Mouse (Mus musculus) ovary, postnatal 36 days (tissue): Measurements from ENCODE around the gene Col18a1.

Experiments used
- DNase-seq: peaks from one replicate; pipeline ENCODE4 v3.0.0; 2022; ENCODE audit warnings: low spot score, mixed read lengths

Gene Col18a1

GRCm38 (mm10) chr10:77062393-77063010 is 103.8 kb downstream of the Col18a1 start:
- DNase-seq: peak; percentile 43

DNA sequence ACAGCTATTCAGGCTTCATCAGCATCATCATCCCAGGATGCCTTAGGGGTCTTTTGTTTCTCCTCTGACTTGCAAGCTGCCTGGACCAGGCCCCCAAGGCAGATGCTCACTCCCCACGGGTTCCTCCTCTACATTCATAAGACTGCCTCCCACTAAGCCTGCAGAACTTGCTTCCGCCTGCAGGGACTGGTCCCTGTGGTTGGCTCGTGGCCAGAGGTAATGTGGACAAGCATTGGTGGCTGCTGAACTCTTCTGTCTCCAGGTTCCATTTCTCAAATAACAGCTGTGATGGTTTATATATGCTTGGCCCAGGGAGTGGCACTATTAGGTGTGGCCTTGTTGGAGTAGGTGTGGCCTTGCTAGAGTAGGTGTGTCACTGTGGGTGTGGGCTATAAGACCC is 104.9 kb downstream of the Col18a1 start:
- no peak for DNase-seq

- DNase-seq: no peak
These were observed 109.6 kb downstream of the Col18a1 start for GRCm38 (mm10) chr10:77056768-77057167.

- DNase-seq: no peak
These were observed 117.7 kb downstream of the Col18a1 start for GRCm38 (mm10) chr10:77048606-77049005.

DNA sequence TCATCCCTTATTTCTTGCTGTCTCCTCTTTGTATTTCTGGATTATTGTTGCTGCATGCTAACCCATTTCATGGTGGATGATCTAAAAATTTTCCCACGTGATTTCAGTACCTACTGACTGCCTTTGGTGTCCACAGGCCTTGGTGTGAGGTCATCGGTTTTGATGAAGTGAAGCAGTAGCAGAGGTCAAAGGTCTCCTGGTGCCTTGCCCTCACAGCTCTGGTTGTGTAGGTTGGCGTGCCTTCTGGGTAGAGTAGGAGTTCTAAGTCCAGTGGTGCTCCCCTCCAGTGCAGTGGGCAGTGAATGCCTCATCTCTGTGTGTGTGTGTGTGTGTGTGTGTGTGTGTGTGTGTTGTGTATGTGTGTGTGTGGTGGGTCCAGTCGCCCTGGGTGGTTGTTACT is 118.2 kb downstream of the Col18a1 start:
- DNase-seq: no peak

GRCm38 (mm10) chr10:77038579-77039174 is 127.7 kb downstream of the Col18a1 start:
- DNase-seq: no peak

GRCm38 (mm10) chr10:77035487-77035886 is 130.9 kb downstream of the Col18a1 start:
- DNase-seq: no peak

DNA sequence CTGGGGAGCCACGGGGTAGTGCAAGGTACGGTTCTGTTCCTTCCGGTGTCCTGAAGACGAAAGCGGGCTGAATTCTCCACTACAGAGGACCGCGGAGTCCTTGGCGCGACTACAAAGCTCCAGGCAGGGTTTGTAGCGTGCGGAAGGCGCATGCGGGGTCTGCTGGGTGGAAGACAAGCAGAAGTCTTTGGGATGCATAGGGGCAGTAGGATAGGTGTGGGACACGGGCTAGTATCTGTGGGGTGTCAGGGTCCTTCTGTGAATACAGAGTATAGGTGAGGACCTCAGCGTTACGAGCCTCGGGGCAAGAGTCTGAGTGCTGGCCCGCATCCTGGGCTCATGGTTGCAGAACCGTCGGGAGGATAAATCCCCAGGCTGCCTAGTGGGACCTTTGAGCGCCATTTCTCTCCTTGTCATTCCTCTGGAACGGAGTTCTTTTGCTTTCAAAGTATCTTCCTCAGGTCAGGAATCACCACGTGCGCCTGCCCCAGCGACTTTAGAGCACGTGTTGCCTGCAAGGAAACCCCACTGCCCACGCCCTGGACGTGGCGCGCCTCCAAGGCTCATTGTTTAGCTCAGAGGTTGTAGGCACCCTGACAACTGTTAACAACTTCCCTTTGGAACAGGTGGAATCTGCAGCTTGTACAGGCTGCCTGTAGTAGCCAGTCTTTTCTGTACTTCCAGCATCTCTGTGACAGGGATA is 132.9 kb downstream of the Col18a1 start:
- peak; percentile 66 for DNase-seq

- peak; percentile 94 for DNase-seq
These were observed 133.6 kb downstream of the Col18a1 start for GRCm38 (mm10) chr10:77032591-77033322.

DNA sequence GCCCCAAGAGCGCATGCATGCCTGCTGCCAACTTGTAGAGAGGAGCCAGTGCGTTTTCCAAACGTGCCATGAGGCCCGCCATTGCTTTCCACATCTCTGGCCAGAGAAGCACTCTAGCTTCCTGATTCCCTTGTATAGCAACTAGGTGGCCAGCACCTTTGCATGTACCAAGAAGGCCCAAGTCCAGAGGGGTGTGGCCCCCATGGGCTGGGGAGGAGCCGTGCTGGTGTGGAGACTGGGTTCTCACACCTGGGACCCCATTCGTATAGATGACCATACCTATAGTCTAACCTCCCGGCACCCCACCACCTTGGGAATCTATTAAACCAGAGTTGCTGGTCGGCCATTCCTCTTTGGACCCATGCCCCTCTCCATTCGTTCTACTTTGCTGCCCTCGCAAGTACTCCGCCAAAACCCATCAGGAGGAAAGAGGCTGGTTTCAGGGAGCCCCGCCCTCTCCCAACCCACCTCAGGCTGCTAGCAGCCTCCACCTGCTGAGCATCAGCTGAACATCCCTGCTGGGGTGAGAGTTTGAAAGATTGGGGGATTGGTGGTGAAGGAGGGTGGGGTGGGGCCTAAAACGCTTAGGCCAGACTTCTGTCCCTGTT is 134.5 kb downstream of the Col18a1 start, which contains the start of gene Slc19a1:
Gene Slc19a1 (plus strand): TSS at position 474 of the 608 bp plus-strand sequence.
- no peak for DNase-seq

DNA sequence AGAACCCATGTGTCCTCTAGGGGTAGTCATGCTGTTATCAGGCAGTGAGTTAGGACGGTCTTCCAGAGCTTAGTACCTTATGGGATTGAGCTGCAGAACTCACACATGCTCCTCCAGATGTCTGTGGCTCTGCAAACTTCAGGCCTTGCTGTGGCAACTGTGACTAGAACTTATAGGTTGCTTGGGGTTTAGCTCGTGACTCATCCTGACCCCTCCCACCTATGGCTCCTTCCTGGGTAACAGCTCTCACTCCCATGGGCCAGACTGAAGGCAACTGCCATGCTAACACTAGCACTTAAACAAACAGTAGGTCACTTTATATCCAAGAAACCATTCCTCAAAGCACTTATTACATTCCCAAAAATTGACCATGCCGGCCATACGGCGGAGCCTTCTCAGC is 135.7 kb downstream of the Col18a1 start:
- DNase-seq: no peak

GRCm38 (mm10) chr10:77029761-77030160 is 136.6 kb downstream of the Col18a1 start:
- DNase-seq: no peak

- no peak for DNase-seq
These were observed 137.5 kb downstream of the Col18a1 start for GRCm38 (mm10) chr10:77028782-77029296.

GRCm38 (mm10) chr10:77026944-77027343 is 139.4 kb downstream of the Col18a1 start:
- no peak for DNase-seq

GRCm38 (mm10) chr10:77024231-77024630 is 142.1 kb downstream of the Col18a1 start:
- DNase-seq: no peak

DNA sequence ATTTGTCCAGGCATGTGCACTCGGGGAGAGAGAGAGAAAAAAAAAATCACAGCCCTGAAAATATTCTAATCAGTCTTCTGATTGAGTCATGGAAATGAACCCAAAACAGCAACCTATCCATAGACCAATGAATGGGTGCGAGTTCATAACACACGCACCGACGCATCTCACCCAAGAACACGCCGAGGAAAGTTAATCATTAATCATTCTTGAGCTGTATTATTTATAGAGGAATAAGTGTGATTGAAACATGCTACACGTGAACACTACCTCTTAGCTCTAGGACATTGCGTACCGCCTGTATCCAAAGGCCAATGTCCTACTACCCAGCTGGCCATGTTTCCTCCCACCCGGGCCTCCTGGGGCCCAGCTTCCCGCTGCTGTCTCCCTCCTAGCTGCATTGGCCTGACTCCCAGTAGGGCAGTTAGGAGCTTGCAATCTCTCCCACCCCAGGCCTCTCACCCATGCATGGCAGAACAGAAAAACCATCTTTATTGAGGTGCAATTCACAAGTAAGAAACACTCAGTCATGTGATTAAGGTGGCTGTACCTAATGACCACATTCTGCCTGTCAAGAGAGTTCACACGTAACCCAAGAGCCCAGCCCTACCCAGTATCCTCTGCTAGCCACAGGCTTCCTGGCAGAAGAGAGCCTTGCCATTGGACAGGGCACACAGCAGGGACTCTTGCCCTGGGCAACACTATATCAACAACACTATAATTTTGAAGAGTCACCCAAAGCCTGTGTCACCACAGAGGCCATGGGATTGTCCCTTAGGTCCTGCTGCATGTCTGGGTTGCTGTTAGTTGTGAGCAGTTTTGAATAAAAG is 143.8 kb downstream of the Col18a1 start:
- no peak for DNase-seq

DNA sequence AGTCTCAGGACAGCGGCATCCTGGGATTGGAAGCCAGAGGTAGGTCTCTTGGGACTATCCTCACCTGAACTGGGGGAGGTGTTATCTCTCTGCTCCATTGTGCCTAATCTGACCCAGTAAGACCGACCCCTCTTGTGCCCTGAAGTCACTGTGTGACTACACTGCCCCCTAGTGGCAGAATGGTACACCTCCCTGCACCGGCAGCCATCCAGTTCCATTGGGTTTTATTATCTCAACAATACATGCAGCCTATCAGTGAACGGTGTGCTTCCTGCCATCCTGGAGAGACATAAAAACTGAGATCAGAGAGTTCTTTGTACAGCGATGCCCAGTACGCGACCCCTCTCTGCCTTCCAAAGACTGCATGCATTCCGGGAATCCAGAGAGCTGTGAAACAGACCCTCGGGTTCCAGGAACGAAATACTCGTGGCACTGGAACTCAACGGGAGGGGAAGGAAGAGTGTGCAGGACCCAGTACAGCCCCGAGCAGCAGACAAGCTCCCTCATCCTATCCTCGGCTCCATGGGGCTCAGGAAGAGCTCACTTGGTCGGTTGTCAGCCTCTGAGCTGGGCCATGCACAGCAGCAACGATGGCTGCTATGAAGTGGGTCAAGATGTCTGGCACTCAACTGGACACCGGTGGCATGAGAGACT is 144.8 kb downstream of the Col18a1 start:
- DNase-seq: peak; percentile 63

DNA sequence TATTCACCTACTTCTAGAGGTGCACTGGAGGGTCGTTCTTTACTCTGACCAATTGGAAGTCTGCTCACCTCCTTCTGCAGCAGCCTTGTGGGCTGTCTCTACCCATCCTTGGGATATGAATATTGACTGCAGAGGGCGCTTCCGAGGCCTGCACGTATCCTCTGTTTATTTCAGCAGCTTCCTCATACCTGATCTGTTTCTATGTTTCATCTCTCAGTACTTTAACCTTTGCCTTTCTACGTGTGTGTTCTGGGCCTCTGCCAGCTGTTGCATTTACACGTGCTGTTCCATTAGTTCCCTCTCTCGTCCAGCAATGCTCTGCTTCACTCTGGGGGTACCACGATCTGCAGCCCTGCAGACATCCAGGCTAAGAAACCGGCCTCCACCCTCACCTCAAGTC is 148.7 kb downstream of the Col18a1 start:
- no peak for DNase-seq

DNA sequence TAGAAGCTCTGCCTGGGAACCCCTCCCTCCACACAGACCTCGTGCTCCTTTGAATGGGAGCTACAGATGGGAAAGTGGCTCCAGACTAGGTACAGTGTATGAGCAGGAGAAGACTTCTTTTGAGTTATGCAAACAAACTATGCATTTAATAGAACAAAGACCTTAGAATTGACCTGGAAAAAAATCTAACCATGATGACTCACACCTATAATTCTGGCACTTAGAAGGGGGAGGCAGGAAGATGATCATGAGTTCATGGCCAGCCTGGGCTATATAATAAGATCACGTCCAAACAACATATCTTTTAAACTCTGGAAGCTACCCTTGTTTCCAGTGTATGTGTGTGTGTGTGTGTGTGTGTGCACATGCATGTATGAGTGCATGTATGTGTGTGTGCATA is 149.3 kb downstream of the Col18a1 start:
- DNase-seq: no peak

GRCm38 (mm10) chr10:77016499-77016898 is 149.8 kb downstream of the Col18a1 start:
- DNase-seq: no peak

- no peak for DNase-seq
These were observed 150.3 kb downstream of the Col18a1 start for GRCm38 (mm10) chr10:77016080-77016479.
